Mouse (Mus musculus): ENCODE results near the gene Rbm5.
A peak's percentile ranks its signal among the peaks of the same experiment; 100 is the strongest.

Gene Rbm5

GRCm38 (mm10) chr9:107770374-107771290 lies at the start of gene Rbm5:
Gene Rbm5 (minus strand): TSS chr9:107770996.
- peak; percentile 97 for DNase-seq (ENCODE audit: low spot score in 2 of 2)

GRCm38 (mm10) chr9:107812132-107812531 lies 41.3 kb upstream of the Rbm5 start:
- DNase-seq (ENCODE audit: low spot score in 2 of 2): no peak

GRCm38 (mm10) chr9:107810985-107811384 lies 40.2 kb upstream of the Rbm5 start:
- DNase-seq (ENCODE audit: low spot score in 2 of 2): no peak

- DNase-seq (ENCODE audit: low spot score in 2 of 2): no peak
Measured at GRCm38 (mm10) chr9:107791714-107792113, 20.9 kb upstream of the Rbm5 start.

GRCm38 (mm10) chr9:107782536-107783203 lies 11.9 kb upstream of the Rbm5 start:
- DNase-seq (ENCODE audit: low spot score in 2 of 2): no peak

GRCm38 (mm10) chr9:107776809-107777208 lies 6.0 kb upstream of the Rbm5 start:
- DNase-seq (ENCODE audit: low spot score in 2 of 2): no peak

GRCm38 (mm10) chr9:107774411-107774810 lies 3.6 kb upstream of the Rbm5 start:
- DNase-seq (ENCODE audit: low spot score in 2 of 2): no peak

- DNase-seq (ENCODE audit: low spot score in 2 of 2): no peak
Measured at GRCm38 (mm10) chr9:107771782-107772181, 986 bp upstream of the Rbm5 start.

GRCm38 (mm10) chr9:107770037-107770373 lies 791 bp downstream of the Rbm5 start:
- no peak for DNase-seq (ENCODE audit: low spot score in 2 of 2)

GRCm38 (mm10) chr9:107769445-107770000 lies 1.3 kb downstream of the Rbm5 start:
- DNase-seq (ENCODE audit: low spot score in 2 of 2): no peak

- DNase-seq (ENCODE audit: low spot score in 2 of 2): no peak
Measured at GRCm38 (mm10) chr9:107768851-107769250, 1.9 kb downstream of the Rbm5 start.

GRCm38 (mm10) chr9:107759593-107759992 lies 11.2 kb downstream of the Rbm5 start:
- no peak for DNase-seq (ENCODE audit: low spot score in 2 of 2)

GRCm38 (mm10) chr9:107750378-107750777 lies 20.4 kb downstream of the Rbm5 start:
- no peak for DNase-seq (ENCODE audit: low spot score in 2 of 2)

GRCm38 (mm10) chr9:107748063-107748462 lies 22.7 kb downstream of the Rbm5 start:
- DNase-seq (ENCODE audit: low spot score in 2 of 2): no peak

GRCm38 (mm10) chr9:107747310-107747709 lies 23.5 kb downstream of the Rbm5 start:
- DNase-seq (ENCODE audit: low spot score in 2 of 2): no peak

- no peak for DNase-seq (ENCODE audit: low spot score in 2 of 2)
Measured at GRCm38 (mm10) chr9:107746679-107747078, 24.1 kb downstream of the Rbm5 start.

GRCm38 (mm10) chr9:107744061-107744460 lies 26.7 kb downstream of the Rbm5 start:
- no peak for DNase-seq (ENCODE audit: low spot score in 2 of 2)

- DNase-seq (ENCODE audit: low spot score in 2 of 2): peak in 1 of 2 experiments; percentile 62
Measured at GRCm38 (mm10) chr9:107738841-107739202, 32.0 kb downstream of the Rbm5 start.

GRCm38 (mm10) chr9:107738020-107738840 lies 32.6 kb downstream of the Rbm5 start:
- DNase-seq (ENCODE audit: low spot score in 2 of 2): peak; percentile 91 to 92

GRCm38 (mm10) chr9:107736185-107736485 lies 34.7 kb downstream of the Rbm5 start:
- DNase-seq (ENCODE audit: low spot score in 2 of 2): no peak

GRCm38 (mm10) chr9:107735356-107736184 lies 35.2 kb downstream of the Rbm5 start:
- no peak for DNase-seq (ENCODE audit: low spot score in 2 of 2)

All from right cerebral cortex, postnatal 10 days (tissue).